Mouse (Mus musculus) B cell, adult 2 months (primary cell): ENCODE measurements around the gene Tjp1.

Experiments used
- DNase-seq, 2 experiments: peaks; one replicate each; pipeline ENCODE4 v3.0.0; 2022

Gene Tjp1

DNA sequence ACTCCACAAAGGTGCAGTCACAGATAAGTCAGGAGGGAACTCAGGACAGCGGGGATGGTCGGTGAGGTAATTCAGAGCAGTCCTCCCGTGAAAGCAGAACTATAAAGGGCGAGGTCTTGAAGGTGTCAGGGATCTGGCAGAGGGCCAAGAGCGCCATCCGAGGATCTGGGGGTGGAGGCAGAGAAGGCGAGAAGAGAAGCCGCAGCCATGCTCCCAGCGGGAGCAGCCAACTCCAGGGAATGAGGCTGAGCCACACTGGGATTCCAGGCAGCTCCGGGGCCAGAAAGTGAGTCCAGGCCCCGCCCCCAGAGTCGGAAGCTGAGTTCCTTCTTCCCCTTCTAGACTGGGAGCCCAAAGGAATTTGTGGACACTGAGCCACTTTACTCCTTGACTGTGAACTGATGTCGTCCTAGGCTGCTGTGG is 41.3 kb downstream of the Tjp1 start:
- DNase-seq, result no peak

DNA sequence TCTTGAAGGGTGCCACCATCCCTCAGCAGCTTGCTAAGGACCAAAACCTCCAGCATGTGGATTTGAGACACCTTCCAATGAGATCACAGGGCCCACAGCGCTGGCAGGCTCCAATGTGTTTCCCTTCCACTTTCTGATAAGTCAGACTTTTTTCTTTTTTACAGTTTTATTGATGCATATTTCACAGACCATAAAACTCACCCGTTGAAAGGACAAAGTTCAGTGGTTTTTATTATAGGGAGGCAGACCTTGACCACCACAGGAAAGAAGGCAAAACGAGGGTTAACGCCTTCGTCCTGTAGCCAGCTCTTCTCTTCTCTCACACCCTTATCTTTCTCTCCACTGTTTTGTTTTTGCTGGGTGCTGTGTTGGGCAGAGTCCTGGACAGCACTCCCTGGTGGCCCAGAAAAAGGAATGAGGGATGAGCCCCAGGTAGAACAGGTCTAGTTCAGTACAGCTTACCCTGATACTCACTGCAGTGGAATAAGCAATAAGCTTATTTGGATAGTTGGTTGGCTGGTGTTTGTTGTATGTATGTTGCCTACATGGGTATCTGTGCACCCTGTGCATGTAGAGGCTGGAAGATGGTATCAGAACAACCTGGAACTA is 43.3 kb downstream of the Tjp1 start:
- no peak for DNase-seq

DNA sequence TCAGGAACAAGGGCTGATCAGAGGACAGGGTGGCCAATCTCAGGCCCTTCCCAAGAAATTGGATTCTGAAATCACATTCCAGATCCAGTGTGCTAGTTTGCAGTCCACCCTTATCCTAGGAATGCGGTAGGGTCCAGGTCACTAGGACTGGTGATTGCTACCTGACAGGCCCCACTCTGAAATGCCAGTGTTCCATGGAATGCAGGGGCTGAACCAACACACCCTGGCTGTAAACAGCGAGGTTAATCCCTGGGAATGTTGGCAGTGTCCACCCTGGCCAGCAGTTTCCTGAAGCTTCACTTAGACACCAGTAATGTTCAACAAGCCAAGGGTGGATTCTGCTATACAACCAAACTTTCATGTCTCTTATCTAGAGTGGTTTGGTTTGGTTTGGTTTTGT is 45.4 kb downstream of the Tjp1 start:
- no peak for DNase-seq

DNA sequence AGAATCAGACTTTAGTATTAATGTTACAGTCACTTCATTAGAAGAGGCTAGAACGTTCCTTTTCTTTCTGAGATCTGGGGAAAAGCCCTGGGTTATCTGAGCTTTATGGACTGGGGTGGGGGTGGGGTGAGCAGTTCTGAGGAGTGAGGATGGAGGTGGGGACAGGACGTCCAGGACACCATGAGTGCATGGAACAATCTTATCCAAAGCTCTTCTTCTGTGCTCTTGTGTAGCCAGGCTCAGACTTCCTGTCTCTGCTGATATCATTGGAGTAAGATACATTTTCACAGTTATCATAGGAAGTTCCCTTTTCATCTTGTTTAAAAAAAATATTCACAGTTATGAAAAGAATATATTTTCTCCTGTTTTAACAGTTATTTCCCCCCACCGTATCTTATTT is 55.5 kb downstream of the Tjp1 start:
- DNase-seq, result no peak

DNA sequence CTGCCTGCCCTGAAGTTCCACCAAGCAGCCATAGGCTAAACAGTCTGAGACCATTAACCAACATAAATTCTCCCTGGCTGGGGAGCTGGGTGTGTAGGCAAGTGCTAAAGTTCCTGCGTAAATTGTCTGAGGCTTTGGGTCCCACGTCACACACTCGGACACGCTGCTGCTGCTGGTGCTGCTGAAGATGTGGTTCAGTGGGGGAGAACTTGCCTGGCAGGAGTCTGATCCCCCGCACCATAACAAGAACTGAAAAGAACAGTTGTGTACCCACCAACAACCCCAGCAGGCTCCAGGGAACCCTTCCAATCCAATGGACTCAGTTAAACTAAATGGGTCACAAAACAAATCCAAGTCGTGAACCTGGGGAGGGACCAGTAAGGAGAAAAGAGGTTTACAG is 56.2 kb downstream of the Tjp1 start:
- DNase-seq, result no peak

DNA sequence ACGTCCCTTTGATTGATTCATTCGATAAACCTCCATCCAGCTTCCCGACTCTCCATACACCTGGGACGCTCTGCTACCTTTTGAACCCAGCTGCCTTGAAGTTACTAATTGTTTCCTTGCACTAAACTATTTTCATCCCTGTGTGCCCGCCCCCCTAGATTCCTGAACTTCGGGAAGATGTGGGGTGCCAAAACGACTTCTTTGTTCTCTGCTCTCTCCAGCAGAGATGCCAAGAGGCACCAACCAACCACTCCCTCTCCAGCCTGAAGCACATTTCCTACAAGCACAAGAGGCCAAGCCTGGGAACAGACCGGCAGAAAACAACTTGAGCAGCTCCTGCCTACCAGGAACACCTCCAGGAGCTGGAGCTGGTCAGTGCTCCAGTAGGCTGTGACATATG is 57.4 kb downstream of the Tjp1 start:
- DNase-seq, result no peak

DNA sequence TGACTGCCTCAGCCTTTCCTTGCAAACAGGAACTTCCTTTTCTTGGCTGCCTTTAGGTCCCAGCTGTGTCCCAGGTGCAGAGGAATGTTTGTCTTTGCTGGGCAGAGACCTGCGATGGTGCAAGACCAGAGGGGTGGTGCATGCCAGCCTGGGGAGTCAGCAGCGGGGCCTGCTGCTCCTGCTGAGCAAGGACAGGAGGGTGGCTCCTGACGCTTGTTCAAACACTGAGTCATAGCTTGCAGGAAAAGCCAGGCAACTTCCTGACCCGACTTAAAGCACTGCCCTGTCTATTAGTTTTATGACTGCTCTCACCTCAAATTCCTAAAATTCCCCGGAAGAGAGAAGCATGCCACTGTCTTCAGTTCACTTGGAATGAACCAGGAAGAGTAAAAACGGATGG is 57.9 kb downstream of the Tjp1 start:
- no peak for DNase-seq

DNA sequence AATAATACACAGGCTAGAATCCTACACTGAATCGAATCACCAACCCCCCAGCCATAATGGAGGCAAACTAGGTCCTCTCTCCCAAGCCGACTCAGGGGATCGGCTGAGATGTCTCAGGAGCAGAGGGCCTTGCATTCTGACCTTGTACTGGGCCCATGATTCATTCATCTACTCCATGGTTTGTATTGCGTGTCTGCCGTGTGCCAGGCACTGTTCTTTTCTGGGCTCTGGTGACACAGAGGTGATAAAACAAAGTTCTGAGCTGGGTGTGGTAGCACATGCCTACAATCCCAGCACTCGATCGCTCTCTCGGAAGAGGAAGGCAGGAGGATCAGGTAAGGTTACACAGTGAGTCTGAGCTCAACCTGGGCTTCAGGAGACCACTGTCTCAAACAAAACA is 59.4 kb downstream of the Tjp1 start:
- DNase-seq, result no peak

DNA sequence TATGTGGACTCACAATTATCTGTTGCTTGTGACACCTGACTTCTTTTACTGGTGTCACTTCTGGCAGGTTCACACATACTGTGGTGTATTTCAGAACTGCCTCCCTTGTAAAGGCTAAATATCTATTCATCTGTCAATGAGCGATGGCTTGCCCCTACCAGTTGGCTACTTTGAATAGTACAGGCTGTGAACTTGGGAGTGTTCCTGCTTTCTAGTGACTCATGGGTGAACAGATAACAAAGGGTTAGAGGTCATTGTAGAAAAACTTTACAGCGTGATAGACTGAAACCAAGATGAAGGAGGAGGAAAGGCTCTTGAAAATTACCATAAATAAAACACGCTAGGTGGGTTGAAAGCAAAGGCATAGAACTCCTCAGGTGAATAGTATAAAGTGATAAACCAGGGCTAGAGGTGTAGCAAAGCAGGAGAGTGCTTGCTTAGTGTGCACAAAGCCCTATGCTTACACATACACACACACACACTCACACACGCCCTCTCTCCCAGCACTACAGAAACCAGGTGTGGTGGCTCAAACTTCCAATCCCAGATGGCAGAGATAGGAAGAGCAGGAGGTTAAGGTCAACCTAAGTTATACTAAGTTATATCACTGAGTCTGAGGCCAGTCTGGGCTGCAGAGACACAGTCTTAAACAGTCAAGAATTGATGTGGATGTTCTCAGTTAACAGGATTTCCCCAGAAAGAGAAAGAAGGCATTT is 60.1 kb downstream of the Tjp1 start:
- DNase-seq, result no peak

DNA sequence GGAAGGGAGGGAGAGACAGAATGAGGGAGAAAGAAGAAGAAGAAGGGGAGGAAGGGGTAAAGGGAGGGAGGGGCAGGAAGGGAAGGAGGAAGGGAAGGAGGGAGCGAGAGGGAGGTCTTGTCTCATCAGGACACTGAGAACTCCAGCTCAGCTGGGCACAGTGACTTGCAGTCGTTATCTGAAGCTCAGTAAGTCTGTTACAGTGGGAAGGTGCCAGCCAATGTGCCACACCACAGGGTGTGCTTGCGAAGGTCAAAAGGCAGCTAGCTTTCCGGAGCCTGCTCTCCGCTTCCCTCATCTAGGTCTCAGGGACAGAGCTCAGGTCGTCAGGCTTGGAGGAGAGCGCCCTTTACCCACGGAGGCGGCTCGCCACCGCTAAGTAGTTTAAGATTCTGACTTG is 61.4 kb downstream of the Tjp1 start:
- DNase-seq, result no peak

DNA sequence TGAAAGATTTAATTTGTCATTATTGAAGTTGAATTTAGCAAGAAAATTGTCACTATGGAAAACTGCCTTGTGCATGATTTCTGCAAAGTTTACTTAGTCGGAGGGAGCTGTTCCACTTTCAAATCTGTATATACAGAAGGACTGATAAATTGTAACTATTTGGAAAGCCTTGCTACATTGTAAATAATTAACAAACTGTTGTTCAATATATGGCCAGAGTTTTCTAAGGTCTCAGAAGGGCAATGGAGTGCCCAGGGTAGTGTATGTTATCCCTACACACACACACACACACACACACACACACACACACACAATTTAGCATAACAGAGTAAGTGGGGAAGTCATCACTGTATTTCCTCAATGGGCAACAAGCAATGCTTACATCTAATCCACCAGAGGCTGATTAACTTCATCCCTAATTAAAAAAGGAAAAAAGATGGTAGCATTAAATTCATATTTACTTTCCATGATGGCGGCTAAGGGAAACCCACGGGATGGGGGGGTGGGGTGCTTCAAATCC is 63.0 kb downstream of the Tjp1 start:
- no peak for DNase-seq

DNA sequence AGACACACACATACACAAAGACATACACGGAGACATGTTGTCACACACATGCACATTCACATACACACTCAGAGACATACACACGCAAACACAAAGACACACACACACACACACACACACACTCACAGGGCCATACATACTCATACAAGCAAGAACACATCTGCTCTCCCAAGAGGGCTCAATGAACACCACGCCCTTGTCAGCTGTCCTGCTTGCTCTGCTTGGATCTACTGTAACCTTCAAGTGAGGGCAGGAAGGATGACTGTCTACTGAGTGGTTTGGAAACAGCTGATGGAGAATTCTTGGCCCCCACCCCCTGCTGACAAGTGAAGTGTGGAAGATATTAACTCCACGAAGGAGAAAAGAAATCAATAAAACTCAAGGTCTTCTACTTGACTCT is 64.1 kb downstream of the Tjp1 start:
- DNase-seq, result no peak

DNA sequence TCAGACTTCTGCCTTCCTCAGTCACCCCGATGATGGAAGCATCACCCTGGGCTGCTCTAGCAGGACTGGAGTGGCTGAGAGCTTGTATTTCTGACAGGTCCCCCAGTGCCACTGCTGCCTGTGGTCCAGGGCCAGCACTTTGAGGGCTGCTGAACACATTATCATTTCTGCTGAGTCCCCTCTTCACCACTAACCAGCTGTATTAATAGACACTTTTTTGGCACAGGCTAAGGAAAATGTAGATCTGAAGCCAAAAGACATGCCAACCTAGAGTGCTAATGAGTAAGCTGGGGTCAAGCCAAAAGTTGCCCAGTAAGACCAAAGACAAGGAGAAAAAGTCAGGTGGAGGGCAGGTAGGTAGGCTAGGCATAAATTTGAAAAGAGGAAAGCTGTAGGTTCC is 66.2 kb downstream of the Tjp1 start:
- no peak for DNase-seq

DNA sequence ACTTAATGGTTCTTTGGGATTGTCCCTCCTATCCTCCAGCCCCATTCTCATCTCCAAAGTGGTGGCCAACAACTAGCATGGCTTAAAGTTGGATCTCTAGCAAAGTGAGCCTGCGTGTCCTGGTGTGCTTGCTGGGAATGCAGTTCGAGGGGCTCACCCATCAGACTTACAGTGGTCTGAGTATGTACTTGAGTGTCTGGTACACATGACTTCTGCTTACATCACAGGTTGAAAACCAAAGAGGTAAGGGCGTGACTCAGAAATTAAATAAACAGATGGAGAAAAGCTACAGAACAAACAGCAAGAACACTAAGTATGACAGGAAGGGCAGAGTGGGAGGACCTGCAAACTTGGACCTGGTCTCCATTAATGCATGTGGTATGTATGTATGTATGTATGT is 67.4 kb downstream of the Tjp1 start:
- no peak for DNase-seq

DNA sequence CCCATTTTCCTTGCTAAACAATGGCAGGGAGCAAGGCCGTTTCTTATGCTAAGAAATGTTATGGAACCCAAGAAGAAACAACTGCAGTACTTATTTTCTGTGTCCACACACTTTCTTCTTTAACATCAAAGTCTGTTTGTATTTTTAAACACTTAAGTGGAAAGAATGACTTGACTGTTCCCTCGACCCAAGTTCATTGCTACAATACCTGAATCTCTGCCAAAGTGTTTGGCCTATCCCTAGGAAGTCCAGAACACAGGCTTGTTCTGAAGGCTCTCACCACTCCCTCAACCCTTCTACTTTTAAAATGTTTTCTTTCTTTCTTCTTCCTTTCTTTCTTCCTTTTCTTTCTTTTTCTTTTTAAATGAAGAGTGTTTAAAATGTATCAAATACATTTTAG is 71.5 kb downstream of the Tjp1 start:
- no peak for DNase-seq

DNA sequence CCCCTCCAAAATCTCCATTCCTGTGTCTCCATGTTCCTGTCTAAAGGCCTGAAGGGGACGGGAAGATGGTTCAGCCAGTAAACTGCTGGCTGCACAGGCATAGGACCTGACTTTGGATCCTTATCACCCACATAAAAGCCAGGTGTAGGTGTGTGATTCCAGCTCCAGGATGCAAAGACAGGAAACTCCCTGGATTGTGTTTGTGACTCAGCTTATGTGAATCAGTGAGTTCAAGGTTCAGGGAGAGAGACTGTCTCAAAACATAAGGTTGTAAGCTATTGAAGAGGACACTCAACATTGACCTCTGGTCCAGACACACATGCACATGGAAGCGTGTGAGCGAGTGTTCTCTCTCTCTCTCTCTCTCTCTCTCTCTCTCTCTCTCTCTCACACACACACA is 72.4 kb downstream of the Tjp1 start:
- DNase-seq, result no peak

DNA sequence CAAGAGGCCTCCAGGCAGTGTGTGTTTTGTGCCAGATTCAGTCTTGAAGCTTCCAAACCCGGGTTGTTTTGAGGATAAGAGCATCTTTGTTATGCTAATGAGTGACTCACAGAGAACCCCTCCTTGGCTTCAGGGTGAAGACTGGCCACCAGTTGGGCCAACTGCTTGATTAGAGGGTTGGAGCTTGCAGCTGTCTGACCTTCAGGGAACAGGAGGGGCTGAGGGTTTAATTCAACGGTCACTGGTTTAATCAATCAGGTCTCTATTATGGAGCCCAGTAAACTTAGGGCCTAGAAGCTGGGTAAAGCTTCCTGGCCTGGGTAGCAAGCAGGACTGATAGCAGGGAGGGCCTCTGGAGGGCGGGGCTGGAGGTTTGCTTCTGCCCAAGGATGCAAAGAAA is 73.3 kb downstream of the Tjp1 start:
- no peak for DNase-seq

DNA sequence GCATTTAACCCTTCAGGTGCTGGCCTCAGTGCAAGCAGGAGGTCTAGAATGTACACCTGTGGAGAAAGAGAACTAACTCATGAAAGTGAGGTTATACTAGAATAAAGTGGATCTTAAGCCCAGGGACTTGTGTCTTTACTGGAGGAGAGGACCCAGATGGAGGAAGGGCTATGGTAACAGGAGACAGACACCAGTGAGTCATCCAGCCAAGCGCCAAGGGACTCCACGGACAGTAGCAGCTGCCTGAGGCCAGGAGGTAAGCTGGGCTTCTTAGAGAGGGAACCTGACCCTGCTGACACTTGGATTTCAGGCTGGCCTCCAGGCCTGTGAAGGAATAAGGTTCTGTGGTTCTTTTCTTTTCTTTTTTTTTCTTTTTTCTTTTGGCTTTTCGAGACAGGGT is 75.3 kb downstream of the Tjp1 start:
- no peak for DNase-seq

DNA sequence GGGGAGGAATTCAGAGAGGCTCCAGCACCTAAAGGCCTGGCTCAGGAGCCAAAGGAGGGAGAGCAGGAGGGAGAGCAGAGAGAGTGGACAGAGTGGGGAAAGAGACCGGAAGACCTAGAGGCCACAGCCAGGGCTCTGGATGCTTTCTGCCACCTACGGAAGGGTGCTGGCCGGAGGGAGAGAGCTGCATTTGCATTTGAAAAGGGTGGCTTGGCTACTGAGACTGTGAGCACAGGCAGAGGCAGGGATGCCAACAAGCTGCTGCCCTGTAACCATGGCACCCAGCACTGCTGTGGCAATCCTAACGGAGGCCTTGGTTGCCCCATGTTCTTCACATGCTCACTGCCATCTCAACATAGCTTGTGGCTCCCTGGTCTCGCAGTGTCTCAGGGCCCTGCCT is 77.4 kb downstream of the Tjp1 start:
- DNase-seq, result no peak

DNA sequence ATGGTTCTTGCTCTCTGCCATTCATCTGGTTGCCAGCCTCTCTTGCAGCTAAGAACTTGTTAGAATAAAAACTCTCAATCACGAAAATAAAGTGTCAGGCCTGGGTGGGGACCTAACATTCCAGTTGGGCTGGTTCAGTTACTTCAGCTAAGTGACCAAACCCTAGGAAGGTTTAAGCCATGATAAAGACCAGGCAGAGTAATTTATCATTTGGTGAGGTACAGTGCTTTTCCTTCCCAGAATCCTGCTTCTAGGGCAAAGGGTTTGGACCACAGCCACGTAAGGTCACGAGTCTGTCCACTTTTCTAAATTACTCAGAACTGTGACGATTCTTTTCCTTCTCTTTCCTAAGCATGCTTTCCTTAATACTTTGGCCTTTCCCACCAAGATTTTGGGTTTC is 86.1 kb downstream of the Tjp1 start:
- no peak for DNase-seq

DNA sequence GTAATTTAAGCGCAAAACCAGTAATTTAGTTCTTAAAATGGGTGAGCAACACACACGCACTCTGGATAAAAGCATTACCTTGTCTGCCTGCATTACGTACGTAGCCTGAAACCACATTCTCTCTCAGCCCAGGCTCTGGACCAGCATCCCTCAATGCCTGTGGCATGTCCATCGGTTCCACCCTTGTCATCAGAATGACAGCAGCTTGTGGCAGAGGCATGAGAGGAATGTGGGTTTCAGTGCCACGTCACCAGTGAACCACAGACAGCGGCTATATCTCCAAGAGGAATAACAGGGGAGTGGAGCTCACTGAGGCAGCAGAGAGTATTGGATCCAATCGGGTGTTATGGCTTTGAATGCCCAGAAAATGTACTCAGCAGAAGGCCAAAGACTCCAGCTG is 88.1 kb downstream of the Tjp1 start:
- no peak for DNase-seq

DNA sequence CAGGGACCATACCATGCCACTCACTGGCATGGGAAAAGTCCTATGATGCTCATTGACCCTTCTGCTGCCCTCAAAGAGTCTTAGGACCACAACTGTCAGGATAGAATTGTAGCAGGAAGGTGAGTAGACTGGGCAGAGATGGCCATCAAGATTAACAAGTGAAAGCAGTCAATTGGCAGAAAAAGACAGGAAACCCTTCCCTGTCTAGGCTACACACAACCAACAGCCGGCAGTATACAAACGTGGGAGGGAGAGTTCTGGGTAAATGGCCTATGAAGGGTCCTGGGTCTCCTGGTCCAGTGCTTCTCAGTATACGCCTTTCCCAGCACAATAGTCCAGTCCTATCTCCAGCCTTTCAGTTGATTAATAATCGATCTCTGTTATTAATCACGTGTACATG is 89.4 kb downstream of the Tjp1 start:
- no peak for DNase-seq

DNA sequence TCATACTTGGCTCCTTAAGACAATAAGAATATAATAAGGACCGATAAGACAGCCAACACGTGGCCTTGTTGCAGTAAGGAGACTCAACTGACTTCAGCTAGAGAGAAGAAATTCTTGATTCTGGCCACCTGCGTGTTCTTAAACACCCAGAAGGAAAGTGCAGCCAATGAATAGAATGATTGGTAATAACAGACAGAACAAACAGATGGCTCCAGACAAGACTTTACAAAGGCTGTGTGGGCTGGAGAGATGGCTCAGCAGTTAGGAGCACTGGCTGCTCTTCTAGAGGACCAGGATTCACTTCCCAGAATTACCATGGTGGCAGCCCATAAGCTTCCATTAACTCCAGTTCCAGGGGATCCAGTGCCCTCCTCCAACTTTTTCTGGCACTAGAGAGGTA is 90.7 kb downstream of the Tjp1 start:
- DNase-seq, result no peak

DNA sequence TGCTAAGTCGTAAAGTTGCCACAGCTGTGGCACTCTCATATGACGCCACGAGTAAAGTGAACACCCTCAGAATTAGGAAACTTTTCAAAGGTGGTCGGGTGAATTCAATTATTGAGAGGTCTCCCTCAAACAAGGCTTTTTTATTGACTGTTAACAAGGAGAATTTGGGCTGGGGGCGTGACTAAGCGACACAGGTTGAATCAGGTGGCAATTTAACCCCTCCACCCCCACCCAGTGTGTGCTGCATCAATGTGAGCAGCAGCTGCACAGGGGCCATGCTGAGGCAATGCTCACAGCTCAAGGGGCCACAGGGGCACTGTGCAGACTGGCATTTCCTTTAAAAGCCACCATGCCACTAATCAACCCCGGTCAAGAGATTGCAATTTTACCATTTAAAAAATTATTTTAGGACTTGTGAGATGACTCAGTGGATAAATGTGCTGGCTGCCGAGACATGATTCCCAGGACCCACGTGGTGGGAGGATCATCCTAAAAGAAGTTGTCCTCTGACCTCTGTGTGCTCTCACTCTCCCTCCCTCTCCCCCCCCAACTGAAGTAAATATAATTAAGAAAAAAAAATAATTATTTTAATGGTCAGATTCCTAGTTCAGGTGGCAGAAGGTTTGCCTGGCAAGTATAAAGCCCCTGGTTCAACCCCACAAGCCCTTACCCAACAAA is 96.4 kb downstream of the Tjp1 start:
- no peak for DNase-seq
